Mouse (Mus musculus) forebrain, embryonic 10.5 days (tissue): ENCODE measurements around the gene Nog. TPM values are rescaled to one million over a fixed set of nuclear protein-coding genes. Genes with fewer than 3 reads are reported as not detected.

ENCODE experiments used
- DNase-seq: peaks from one replicate; pipeline ENCODE4 v3.0.0-alpha.2; 2017; ENCODE audit warnings: low spot score; ENCODE audit errors: extremely low spot score
- H3K27ac ChIP-seq: fragments of 300-500 bp; sonication (generic); 2 replicates; pipeline ENCODE4 v1.5.1; 2016; ENCODE audit warnings: mild to moderate bottlenecking
- H3K27me3 ChIP-seq: fragments of 300-500 bp; sonication (generic); 2 replicates; pipeline ENCODE4 v1.6.1; 2016; ENCODE audit warnings: mild to moderate bottlenecking; ENCODE audit not compliant: poor library complexity, severe bottlenecking
- H3K36me3 ChIP-seq: fragments of 300-500 bp; sonication (generic); replicated peaks from 2 replicates; pipeline ENCODE4 v1.6.1; 2016; ENCODE audit warnings: mild to moderate bottlenecking, moderate library complexity
- H3K4me1 ChIP-seq: fragments of 300-500 bp; sonication (generic); 2 replicates; pipeline ENCODE4 v1.6.1; 2016
- H3K4me3 ChIP-seq: fragments of 300-500 bp; sonication (generic); 2 replicates; pipeline ENCODE4 v1.5.1; 2016; ENCODE audit warnings: mild to moderate bottlenecking, moderate library complexity
- H3K9me3 ChIP-seq: fragments of 300-500 bp; sonication (generic); 2 replicates; pipeline ENCODE4 v1.6.1; 2016; ENCODE audit warnings: mild to moderate bottlenecking, moderate library complexity
- WGBS: fragments of 180-500 bp; shearing (Covaris S2); methylation state at CpG from one replicate; pipeline ENCODE4 v1.1.7; 2016; 5-methylcytosine and 5-hydroxymethylcytosine counted together
- polyA plus RNA-seq: library from polyadenylated mRNA; unstranded; fragments of >200 nt; fragmentation: Nextera tagmentation; extraction: Ambion mirVana; gene quantifications from 2 replicates; pipeline ENCODE4 v1.2.1, GENCODE M21; 2016

Nog gene
- 3.5 and 3.6 TPM in 2 replicates for polyA plus RNA-seq

DNA sequence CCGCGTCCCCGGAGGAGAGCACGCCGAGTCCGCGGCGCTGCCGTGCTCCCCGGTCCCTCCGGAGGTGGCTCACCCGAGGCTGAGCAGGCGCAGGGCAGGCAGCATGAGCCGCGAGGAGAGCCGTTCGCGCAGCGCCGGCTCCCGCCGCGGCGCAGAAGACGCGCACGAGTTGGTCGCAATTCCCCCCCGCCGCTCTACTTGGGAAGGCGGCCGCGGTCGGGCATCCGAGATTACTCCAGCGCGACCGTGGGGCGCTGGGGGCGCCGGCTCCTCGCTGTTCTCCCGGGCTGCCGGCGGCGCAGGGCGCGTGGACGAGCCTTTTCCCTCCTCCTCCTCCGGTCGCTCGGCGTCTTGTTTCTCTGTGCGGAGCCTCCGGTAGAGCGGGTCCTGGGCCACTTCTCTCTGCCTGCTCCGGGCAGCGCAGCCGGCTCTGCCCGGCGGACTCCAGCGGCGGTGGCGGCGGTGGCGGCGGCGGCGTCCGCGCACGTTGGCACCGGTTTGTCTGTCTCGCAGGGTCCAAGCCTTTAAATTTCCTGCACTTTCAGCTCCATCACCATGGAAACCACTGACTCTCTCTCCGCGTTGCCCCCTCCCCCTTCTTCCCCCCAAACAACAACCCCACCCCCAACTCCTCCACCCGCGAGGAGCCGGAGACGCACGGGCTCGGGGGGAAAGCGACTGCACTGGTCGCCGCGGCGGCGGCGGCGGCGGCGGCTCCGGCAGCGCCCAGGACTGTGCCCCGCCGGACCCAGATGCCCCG lies at the start of gene Nog:
Gene Nog, minus strand, starts transcription at position 277 of the 760 bp plus-strand sequence.
- DNase-seq = peak; percentile 85
- Histone ChIP-seq H3K9me3 (peaks cover 8% of the 10 kb centered on the region), H3K27me3 (peaks cover 46% of the 10 kb centered on the region), H3K4me1 (peaks cover 56% of the 10 kb centered on the region), H3K4me3 (peak within 1 kb of the TSS; percentile 84), H3K27ac (peak within 1 kb of the TSS; percentile 95), H3K36me3 (no peaks in the 10 kb centered on the region)
- WGBS = under 1% methylated on average over 97 of the region's 97 CpGs

DNA sequence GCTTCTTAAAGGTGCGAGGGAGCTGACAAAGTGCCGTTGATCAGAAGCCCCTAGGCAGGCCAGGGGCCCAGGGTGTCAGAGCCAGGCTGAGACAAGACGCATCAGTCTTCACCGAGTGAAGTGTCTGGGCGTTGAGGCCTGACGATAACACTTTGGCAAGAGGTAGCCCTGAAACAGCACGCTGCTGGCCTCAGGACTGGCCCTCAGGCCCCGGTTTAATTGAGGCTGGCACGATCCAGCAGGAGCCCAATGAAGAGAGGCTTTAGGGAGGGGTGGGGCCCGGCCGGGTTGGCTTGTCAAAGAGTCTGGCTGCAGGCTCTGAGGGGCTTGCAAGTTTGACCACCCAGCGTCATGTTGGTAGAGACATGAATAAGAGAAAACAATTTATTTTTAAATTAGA lies 38.1 kb upstream of the Nog start:
- no peaks in the 10 kb centered on the region for H3K9me3 ChIP-seq
- 51% methylated on average over 12 of the region's 12 CpGs for WGBS
- H3K27me3 ChIP-seq = 0 out of 2 replicates have a peak, but pooled peaks cover 4% of the 10 kb centered on the region
- H3K27ac ChIP-seq = peak overlapping the region; percentile 53; the same call in 1 of the 2 replicates
- no peak overlapping the region for H3K4me3 ChIP-seq
- peaks cover 9% of the 10 kb centered on the region for H3K4me1 ChIP-seq
- H3K36me3 ChIP-seq = no peaks in the 10 kb centered on the region
- DNase-seq = no peak

DNA sequence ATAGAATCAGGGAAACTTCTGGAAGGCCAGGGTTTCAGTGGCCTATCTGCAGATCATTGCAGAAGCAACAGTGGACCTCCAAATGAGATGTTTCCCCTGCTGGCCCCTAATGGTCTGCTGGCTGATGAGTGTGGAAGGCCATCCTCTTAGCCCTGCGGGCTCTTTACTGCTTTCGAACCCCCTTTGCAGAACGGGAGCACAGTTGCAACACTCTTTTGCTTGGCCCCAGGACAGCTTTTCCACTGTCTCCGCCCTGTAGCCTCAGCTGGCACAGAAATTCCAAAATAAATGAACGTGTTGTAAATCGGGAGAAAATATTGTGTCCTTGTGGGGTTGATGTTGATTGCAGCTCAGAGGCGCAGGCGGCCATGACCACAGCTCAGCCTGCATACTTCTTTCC lies 37.7 kb upstream of the Nog start:
- Histone ChIP-seq H3K27me3 (0 out of 2 replicates have a peak, but pooled peaks cover 4% of the 10 kb centered on the region), H3K27ac (peak overlapping the region; percentile 53; the same call in 1 of the 2 replicates), H3K4me3 (no peak overlapping the region), H3K4me1 (peaks cover 9% of the 10 kb centered on the region), H3K36me3 (no peaks in the 10 kb centered on the region), H3K9me3 (no peaks in the 10 kb centered on the region)
- WGBS = 90% methylated on average over 8 of the region's 8 CpGs
- DNase-seq = no peak

DNA sequence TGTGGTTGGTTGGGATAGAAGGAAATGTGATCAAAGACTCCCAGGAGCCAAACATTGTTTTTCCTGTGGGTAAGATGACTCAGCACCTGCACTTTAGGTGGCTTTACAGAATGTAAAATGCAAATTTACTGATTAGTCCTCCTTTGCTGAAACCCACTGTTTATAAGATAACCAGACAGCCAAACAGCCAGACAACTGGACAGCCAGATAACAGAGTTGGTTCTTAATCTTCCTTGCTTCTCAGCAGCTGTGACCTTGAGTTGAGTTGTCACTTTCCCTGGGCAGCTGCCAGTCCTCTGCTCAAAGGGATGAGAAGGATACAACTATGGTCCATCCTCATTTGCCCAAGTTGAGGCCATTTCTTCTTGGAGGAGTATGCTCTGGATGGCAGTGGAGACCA lies 35.8 kb upstream of the Nog start:
- Histone ChIP-seq H3K4me3 (no peak overlapping the region), H3K36me3 (no peaks in the 10 kb centered on the region), H3K27ac (no peak overlapping the region), H3K4me1 (peaks cover 9% of the 10 kb centered on the region), H3K27me3 (0 out of 2 replicates have a peak, but pooled peaks cover 4% of the 10 kb centered on the region), H3K9me3 (no peaks in the 10 kb centered on the region)
- DNase-seq = no peak

DNA sequence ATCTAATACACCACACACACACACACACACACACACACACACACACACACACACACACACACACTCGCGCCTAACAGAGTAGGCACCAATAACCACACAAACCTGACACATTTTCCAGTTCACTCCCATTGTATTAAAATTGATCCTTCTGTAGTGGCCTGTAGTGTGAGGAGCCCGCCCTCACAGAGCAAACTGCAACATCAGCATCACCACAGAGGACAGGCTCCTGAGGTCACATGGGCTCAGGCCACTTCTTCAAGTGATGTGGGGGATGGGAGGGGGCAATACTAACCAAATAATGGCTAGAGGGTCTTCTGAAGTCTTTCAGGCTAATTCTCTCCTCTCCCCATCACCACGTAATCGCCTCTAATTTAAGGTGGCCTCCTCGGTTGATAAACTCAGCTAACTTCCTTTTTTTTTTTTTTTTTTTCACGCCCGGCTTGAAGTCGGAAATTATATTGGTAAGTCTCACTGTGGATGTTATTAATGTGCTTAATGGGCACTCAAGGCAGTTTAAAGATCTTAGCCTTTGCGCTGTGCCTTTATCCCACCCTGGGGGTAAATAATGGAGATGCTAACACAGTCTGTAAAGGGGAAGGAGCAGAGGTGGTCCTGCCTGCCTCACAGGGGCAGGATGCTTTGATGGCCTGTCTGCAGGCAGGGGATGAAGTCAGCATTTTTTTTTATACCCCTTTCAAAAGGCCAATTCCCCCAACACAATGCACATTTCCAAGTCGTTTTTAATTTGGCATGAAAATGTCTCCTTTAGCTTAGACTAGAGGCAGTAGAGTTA lies 25.2 kb upstream of the Nog start:
- DNase-seq = no peak
- H3K4me1 ChIP-seq = peaks cover 26% of the 10 kb centered on the region
- peaks cover 31% of the 10 kb centered on the region for H3K27me3 ChIP-seq
- H3K4me3 ChIP-seq = no peak overlapping the region
- H3K9me3 ChIP-seq = no peaks in the 10 kb centered on the region
- H3K36me3 ChIP-seq = no peaks in the 10 kb centered on the region
- no peak overlapping the region for H3K27ac ChIP-seq
- WGBS = 30% methylated on average over 11 of the region's 11 CpGs

DNA sequence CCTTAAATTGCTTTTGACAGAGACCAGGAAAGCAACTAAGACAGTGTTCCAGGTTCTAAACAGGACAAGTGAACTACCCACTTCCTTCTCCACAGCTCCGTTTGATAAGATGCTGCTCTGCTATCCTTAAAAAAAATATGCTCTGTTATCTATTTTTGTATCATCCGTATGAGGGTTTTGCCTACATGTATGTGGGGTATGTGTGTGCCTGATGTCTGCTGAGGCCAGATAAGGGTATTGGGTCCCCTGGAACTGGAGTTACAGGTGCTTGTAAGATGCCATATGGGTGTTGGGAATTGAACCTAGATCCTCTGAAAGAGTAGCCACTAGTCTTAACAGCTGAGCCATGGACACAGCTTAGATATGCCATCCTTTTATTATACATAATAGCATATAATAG lies 19.6 kb upstream of the Nog start:
- no peaks in the 10 kb centered on the region for H3K36me3 ChIP-seq
- no peaks in the 10 kb centered on the region for H3K9me3 ChIP-seq
- WGBS = 94% methylated on average over 2 of the region's 2 CpGs
- H3K4me1 ChIP-seq = peaks cover 41% of the 10 kb centered on the region
- no peak overlapping the region for H3K4me3 ChIP-seq
- no peak overlapping the region for H3K27ac ChIP-seq
- DNase-seq = no peak
- H3K27me3 ChIP-seq = peaks cover 41% of the 10 kb centered on the region

DNA sequence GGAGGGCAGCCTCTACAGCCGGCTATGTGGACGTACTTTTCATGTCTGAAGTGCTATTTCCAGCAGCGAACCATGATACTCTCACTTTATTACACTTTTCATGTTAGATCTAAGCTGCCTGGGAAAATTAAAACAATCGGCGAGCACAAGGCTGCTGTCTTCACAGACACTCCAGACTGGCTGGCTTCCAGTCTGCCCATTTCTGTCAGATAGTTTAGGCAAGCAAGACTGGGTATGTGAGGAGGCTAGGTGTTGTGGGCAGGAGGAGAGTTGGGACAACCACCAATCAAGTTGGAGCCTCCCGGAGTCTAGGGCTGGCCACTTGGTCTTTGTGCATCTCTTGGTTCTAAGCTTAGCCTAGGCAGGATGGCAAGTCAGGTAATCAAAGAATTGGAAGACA lies 17.5 kb upstream of the Nog start:
- Histone ChIP-seq H3K4me3 (no peak overlapping the region), H3K27ac (no peak overlapping the region), H3K36me3 (no peaks in the 10 kb centered on the region), H3K9me3 (no peaks in the 10 kb centered on the region), H3K27me3 (peaks cover 32% of the 10 kb centered on the region), H3K4me1 (peaks cover 31% of the 10 kb centered on the region)
- 80% methylated on average over 6 of the region's 6 CpGs for WGBS
- DNase-seq = no peak

DNA sequence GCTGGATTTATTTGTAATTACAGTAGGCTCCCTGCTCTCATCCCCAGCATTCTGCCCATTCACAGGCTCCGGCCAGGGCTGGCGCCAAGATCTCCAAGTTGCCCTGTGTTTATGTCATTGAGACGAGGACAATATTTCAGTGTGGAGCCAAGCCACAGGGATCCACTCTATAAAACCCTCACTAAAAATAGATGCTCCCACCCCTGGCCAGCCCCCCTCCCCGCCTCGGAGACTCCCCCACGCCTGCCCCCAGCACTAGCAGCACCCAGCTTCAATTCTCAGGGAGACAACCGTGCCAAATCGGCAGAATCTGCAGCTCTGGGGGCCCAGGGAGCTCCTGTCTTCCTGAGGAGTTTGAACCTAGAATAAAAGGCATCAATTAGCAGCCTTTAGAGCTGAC lies 16.2 kb upstream of the Nog start:
- DNase-seq = no peak
- H3K4me1 ChIP-seq = peaks cover 43% of the 10 kb centered on the region
- H3K9me3 ChIP-seq = no peaks in the 10 kb centered on the region
- peaks cover 43% of the 10 kb centered on the region for H3K27me3 ChIP-seq
- 13% methylated on average over 8 of the region's 8 CpGs for WGBS
- peak overlapping the region; percentile 32 for H3K4me3 ChIP-seq
- H3K36me3 ChIP-seq = no peaks in the 10 kb centered on the region
- peak overlapping the region; percentile 77 for H3K27ac ChIP-seq

DNA sequence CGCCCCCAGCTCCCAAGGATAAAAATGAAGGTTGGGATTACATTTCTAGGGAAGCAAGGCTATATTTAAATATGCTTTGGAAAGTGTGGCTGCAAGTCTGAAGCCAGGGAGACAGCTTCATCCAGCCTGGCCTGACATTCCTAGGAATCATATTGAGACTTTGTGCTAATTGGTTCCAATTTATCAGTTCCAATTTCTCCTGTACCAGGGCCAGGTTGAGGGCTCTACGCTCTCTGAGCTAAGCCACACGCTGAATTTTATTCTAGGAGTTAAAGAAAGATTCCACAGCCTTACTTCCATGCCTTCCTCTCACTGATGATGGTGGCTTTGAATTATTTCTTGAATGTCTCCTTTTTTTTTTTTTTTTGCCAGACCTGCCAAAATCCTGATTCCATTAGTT lies 15.6 kb upstream of the Nog start:
- 65% methylated on average over 3 of the region's 3 CpGs for WGBS
- no peaks in the 10 kb centered on the region for H3K36me3 ChIP-seq

DNA sequence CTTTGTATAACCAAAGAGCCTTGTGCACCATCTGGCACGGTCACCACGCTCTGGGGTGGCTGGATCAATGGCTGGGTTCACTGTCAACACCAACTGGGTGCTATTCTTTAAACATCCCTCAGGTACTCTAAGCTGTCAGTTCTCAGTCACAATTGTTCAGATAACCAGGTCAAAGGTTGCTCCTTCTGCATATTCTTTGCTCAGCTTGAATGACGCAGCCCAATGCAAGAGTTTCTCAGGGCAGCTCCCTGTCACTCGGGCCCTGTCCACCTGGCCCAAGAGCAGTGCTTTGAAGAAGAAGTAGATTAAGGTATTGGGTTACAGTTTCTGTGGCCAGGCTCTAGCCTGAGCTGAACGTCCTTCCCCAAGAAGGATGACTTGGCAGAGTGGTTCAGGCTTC lies 12.2 kb upstream of the Nog start:
- 64% methylated on average over 5 of the region's 5 CpGs for WGBS
- H3K4me1 ChIP-seq = peaks cover 66% of the 10 kb centered on the region
- H3K4me3 ChIP-seq = no peak overlapping the region
- H3K27ac ChIP-seq = no peak overlapping the region
- DNase-seq = no peak
- H3K27me3 ChIP-seq = peaks cover 41% of the 10 kb centered on the region
- H3K36me3 ChIP-seq = no peaks in the 10 kb centered on the region
- H3K9me3 ChIP-seq = no peaks in the 10 kb centered on the region

More for the DNA sequence above, 15.6 kb upstream of the Nog start:
- Histone ChIP-seq H3K9me3 (no peaks in the 10 kb centered on the region), H3K4me1 (peaks cover 49% of the 10 kb centered on the region), H3K27me3 (peaks cover 47% of the 10 kb centered on the region), H3K27ac (no peak overlapping the region), H3K4me3 (no peak overlapping the region)
- DNase-seq = no peak

DNA sequence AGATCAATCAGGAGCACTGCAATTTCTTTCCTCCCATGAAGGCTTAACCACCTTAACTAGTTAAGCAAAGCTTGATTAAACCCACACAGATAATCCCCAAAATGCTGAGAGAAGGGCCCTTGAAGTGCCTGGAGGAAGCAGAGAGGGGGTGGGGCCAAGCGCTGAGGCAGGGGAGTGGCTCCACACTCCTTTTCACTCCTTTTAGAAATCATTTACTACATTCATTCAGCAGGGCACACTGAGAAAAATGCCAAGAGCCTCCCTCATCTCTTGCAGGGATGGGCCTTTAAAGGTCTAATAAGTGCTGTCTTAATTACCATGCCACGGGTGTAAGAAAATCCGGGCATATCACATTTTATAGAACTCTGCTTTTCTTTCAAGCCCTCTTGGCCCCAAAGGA lies 10.2 kb upstream of the Nog start:
- Histone ChIP-seq H3K4me3 (no peak overlapping the region), H3K27ac (no peak overlapping the region), H3K9me3 (no peaks in the 10 kb centered on the region), H3K36me3 (no peaks in the 10 kb centered on the region), H3K4me1 (peaks cover 52% of the 10 kb centered on the region), H3K27me3 (peaks cover 36% of the 10 kb centered on the region)
- 18% methylated on average over 3 of the region's 3 CpGs for WGBS
- DNase-seq = no peak

DNA sequence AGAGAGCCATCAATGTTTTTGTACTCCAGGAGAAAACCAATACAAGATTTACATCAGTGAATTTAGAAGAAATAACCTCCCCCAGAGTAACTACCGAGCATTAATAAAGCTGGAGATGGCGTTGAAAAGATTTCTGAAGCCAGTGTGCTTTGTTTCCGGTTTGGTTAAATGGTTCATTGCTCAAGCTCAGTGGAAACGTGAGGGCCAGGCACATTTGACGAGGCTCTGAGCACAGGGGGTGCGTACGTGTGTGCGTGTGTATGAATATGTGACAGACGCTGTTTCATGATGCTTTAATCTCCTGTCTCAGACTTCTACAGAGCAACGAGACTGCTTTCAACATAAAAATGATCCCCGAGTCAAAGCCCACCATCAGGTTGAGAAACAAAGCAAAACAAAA lies 8.1 kb upstream of the Nog start:
- peaks cover 46% of the 10 kb centered on the region for H3K4me1 ChIP-seq
- WGBS = 69% methylated on average over 11 of the region's 11 CpGs

DNA sequence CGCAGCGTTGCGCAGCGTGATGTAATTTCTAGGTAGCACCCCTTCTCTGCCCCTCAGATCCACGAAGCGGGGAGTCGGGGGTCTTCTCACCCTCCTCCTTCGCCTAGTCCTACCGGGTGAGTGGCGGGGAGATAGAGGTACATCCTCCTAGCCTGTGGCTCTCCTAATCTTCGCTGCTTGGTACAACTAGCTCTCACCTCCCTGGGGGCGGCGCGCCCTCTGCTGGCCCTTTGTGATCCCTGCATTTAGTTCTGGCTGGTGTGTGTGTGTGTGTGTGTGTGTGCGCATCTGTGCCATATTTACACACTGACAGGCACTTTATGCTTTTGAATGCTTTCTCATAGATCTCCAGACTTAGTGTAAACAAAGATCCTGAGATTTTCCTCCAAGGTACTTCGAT lies 1.3 kb upstream of the Nog start:
- DNase-seq = peak; percentile 90
- 2% methylated on average over 16 of the region's 16 CpGs for WGBS
- Histone ChIP-seq H3K36me3 (no peaks in the 10 kb centered on the region), H3K27ac (peak overlapping the region; percentile 95), H3K4me3 (peak overlapping the region; percentile 84), H3K27me3 (peaks cover 43% of the 10 kb centered on the region), H3K9me3 (peaks cover 8% of the 10 kb centered on the region), H3K4me1 (peaks cover 48% of the 10 kb centered on the region)

More for the DNA sequence above, 8.1 kb upstream of the Nog start:
- Histone ChIP-seq H3K9me3 (peaks cover 8% of the 10 kb centered on the region), H3K27ac (no peak overlapping the region), H3K36me3 (no peaks in the 10 kb centered on the region), H3K4me3 (no peak overlapping the region), H3K27me3 (peaks cover 34% of the 10 kb centered on the region)
- DNase-seq = no peak
